Mouse (Mus musculus) hindlimb bud, embryonic 11.5 days (tissue): ENCODE measurements around the gene Ybx3.

Experiments
- DNase-seq: peaks from one replicate; pipeline ENCODE4 v3.0.0-alpha.2; 2012; ENCODE audit warnings: low read depth, low spot score; ENCODE audit errors: extremely low spot score

The Ybx3 gene

DNA sequence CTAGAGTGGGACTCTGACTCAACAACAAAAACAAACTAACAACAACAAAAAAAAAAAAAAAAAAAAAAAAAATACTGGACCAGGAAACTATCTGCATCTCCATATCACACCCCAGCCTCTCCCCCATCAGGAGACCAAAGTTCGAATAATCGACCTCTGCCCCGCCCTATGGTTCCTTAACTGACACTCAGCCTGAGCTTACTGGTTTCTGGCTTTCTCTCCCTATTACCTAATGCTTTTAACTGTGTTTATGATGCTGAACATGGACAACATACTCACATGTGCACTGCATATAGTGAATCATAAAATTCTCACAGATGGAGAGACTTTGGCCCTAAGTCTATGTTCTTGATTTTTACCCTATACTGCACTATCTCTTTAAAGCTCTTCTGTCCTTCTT is 49.0 kb downstream of the Ybx3 start:
- no peak for DNase-seq

DNA sequence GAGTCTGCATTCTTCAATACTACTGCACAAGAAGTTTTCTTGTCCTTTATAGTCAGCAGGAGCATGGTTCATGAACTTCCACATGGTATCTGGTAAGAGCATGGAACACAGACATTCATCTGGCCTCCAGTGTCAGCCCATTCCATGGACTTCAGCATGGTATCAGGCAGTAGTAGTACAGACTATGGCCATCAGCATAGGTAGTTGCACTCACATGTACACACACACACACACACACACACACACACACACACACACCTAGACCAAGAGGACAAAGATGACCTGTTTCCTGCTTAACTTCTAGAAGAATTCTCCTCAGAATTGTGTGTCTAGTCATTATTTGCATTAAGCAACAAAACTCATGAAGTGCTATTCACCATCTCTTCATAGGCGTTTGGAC is 49.5 kb downstream of the Ybx3 start:
- no peak for DNase-seq

DNA sequence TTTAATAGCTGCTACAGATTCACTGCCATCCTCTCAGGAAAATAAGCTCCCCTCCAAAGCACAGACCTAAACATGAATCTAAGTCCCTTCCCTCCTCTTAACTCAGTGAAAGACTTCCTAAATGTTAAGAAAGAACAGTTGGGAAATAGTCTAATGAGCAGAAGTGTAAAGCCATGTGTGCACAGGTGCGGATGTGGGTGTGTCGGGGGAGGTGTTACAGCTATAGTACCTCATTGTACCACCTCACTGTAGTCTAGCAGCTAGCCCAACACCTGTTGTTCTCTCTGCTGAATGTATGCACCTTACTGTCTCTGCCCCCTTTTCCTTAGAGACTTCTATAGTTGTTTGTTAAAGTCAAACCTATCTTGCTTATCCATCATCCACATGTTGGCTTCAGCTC is 61.2 kb downstream of the Ybx3 start:
- no peak for DNase-seq

DNA sequence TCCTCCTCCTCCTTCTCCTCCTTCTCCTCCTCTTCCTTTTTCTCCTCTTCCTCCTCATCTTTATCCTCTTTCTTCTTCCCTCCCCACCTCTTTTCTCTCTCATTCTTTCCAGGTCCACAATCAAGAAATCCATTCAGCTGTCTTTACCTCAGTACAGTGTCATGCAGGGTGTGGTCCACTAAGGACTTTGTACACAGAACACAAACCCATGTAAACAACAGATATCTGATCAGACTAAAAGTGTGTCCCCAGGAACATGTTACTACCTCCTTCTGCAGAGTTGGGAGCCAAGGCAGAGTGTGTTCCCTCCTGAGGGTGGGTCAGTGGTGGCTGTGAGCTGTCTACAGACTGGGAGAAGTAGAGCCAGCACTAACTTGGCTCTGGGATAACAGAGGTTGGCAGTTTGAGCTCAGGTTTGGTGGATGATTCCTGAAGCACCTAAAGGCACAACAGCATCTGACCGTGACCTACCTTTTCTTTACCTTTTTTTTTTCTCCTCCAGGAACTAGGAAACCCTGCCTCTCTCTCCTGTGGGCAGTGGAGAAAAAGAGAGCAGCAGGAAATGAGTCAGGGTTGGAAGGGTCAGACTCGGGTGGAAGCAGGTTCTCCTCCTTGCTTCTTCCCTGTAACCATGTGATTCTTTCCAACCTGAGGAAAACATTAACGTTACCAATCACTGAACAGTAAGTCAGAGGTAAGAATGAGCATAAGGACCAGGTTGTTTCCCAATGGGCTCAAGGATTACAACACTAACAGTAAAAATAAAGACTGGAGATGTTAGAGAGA is 66.2 kb downstream of the Ybx3 start:
- DNase-seq = no peak

DNA sequence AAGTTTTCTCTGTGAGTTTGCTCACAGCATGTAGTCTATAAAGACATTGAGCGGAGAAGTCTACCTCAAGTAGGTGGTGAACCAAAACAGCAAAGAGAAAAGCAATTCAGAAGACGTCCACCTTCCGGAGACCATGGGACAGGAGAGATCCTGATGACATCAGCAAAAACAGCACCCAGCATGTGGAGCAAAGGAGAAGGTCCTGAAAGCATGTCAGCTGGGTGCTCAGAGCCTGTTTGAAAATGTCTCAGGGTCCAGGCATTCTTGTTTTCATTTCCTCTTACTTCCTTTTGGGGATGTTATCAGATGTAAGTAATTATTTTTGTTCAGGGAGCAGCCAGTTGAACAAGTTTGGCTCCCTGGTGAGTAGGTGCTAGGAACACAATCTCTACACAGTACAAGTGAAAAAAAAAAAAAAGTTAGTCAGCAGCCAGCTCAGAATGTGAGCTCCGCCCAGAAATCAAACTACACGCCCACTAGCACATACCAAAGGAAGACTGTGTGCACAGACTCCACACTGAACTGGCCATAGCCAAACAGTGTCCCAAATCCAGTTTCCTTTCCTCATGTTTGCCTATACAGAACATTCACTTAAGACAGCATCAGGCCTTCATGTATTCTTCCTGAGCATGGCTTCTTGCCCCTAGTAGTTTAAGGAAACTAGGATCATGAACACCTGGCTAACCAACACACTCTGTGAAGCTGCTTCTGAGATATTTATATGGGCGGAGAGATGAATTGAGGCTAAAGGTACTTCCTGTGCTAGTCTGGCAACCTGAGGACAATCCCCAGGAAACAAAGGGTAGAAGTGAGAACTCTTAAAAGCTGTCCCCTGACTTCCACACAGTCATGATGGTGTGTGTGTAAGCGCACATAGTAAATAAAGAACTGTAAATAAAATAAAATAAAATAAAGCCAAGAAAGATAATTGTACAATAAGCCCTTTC is 71.8 kb downstream of the Ybx3 start:
- no peak for DNase-seq
